Mouse (Mus musculus): ENCODE data around the gene Ptger1. TPM values are rescaled to one million over a fixed set of nuclear protein-coding genes. Genes with fewer than 3 reads are reported as not detected.

Gene Ptger1
- polyA plus RNA-seq, 2 experiments, result 0.18 to 0.19 TPM

DNA sequence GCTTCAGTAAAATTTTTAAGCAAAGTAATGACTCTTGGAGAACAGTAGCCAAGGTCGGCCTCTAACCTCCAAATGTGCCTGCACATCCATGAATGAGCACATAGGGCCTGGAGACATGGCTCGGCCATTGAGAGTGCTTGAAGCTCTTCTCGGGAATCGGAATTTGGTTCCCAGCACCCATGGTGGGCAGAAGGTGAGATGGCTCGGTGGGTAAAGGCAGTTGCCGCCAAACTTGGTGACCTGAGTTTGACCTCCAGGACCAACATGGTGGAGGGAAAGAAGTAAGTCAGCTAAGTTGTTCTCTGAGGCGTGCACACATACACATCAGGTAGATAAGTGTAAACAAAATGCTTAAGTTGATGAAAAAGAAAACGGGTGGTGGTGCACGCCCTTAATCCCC is 10.4 kb upstream of the Ptger1 start:
- 75% methylated on average over 9 of the region's 9 CpGs for WGBS (ENCODE audit: insufficient replicate concordance)
- ATAC-seq (ENCODE audit: insufficient read depth) (no peak), DNase-seq (ENCODE audit: low read depth in 3 of 3, low spot score in 3 of 3) (no peak)
- Histone ChIP-seq H3K9ac (replicated peaks) (no peak overlapping the region), H3K27me3 (ENCODE audit: control insufficient read depth, insufficient read depth, low read length) (no peaks in the 10 kb centered on the region), H3K36me3 (replicated peaks; ENCODE audit: control insufficient read depth, insufficient read depth, low read depth) (no peaks in the 10 kb centered on the region), H3K4me3 (ENCODE audit: insufficient read depth in 1 of 2, low read depth in 2 of 2, low read length in 2 of 2) (no peak overlapping the region), H3K9me3 (ENCODE audit: control insufficient read depth, low read length) (no peaks in the 10 kb centered on the region), H3K4me2 (ENCODE audit: low read depth) (no peak overlapping the region), H3K27ac (no peak overlapping the region), H3K4me1 (replicated peaks; ENCODE audit: control insufficient read depth in 2 of 2, insufficient read depth in 2 of 2, low read length in 1 of 2) (peaks cover 17 to 36% of the 10 kb centered on the region in 2 experiments)
- TF ChIP-seq EP300 (IDR thresholded peaks at IDR 0.05; ENCODE audit: low read depth) (no peak), CTCF (IDR thresholded peaks at IDR 0.05; ENCODE audit: low read depth) (no peak)

GRCm38 (mm10) chr8:83656484-83657246 is 9.8 kb upstream of the Ptger1 start:
- peak in 1 of 3 experiments; percentile 56 for DNase-seq (ENCODE audit: low read depth in 3 of 3, low spot score in 3 of 3)
- no peaks in the 10 kb centered on the region for H3K27me3 ChIP-seq (ENCODE audit: control insufficient read depth, insufficient read depth, low read length)
- peak; percentile 16; the same call in 1 of the 2 replicates for ATAC-seq (ENCODE audit: insufficient read depth)
- WGBS (ENCODE audit: insufficient replicate concordance), result 37% methylated on average over 13 of the region's 13 CpGs
- H3K4me2 ChIP-seq (ENCODE audit: low read depth), result peak overlapping the region; percentile 26
- TF ChIP-seq CTCF (IDR thresholded peaks at IDR 0.05; ENCODE audit: low read depth) (peak; percentile 87), EP300 (IDR thresholded peaks at IDR 0.05; ENCODE audit: low read depth) (peak; percentile 40)
- no peaks in the 10 kb centered on the region for H3K9me3 ChIP-seq (ENCODE audit: control insufficient read depth, low read length)
- no peaks in the 10 kb centered on the region for H3K36me3 ChIP-seq (replicated peaks; ENCODE audit: control insufficient read depth, insufficient read depth, low read depth)
- 0 out of 2 replicates have a peak overlapping the region, but pooled peaks have one; percentile 16 for H3K9ac ChIP-seq (replicated peaks)
- no peak overlapping the region; the same call in 1 of the 2 replicates for H3K27ac ChIP-seq
- H3K4me3 ChIP-seq (ENCODE audit: insufficient read depth in 1 of 2, low read depth in 2 of 2, low read length in 2 of 2), result no peak overlapping the region
- peaks cover 16 to 35% of the 10 kb centered on the region in 2 experiments for H3K4me1 ChIP-seq (replicated peaks; ENCODE audit: control insufficient read depth in 2 of 2, insufficient read depth in 2 of 2, low read length in 1 of 2)

DNA sequence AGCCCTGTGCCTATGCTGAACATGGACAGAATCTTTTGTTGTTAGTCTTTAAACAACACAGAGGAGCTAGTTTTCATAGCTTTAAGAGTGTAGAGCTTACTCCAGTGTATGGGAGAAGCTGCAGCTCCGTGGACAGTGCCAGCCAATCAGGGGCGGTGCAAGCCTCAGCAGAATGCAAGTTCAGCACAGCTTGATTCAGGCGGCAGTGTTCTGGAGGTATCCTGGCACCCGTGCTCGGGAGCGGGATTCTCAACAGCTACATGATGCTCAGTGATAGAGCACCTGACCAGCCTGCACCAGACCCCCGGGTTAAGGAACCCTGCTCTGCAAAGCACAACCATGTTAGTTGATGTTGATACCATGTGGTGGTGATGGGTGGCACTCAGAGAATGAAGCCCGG is 5.9 kb upstream of the Ptger1 start:
- Histone ChIP-seq H3K4me3 (ENCODE audit: insufficient read depth in 1 of 2, low read depth in 2 of 2, low read length in 2 of 2) (no peak overlapping the region), H3K27me3 (ENCODE audit: control insufficient read depth, insufficient read depth, low read length) (no peaks in the 10 kb centered on the region), H3K4me1 (replicated peaks; ENCODE audit: control insufficient read depth in 2 of 2, insufficient read depth in 2 of 2, low read length in 1 of 2) (peaks cover 8 to 17% of the 10 kb centered on the region in 2 experiments), H3K9ac (replicated peaks) (no peak overlapping the region), H3K9me3 (ENCODE audit: control insufficient read depth, low read length) (no peaks in the 10 kb centered on the region), H3K4me2 (ENCODE audit: low read depth) (no peak overlapping the region), H3K27ac (no peak overlapping the region), H3K36me3 (replicated peaks; ENCODE audit: control insufficient read depth, insufficient read depth, low read depth) (no peaks in the 10 kb centered on the region)
- ATAC-seq (ENCODE audit: insufficient read depth) (no peak), DNase-seq (ENCODE audit: low read depth in 3 of 3, low spot score in 3 of 3) (no peak)
- 36% methylated on average over 8 of the region's 8 CpGs for WGBS (ENCODE audit: insufficient replicate concordance)
- no peak for TF ChIP-seq CTCF (IDR thresholded peaks at IDR 0.05; ENCODE audit: low read depth)
- no peak for TF ChIP-seq EP300 (IDR thresholded peaks at IDR 0.05; ENCODE audit: low read depth)

GRCm38 (mm10) chr8:83660995-83661680 is 5.3 kb upstream of the Ptger1 start:
- no peak overlapping the region for H3K4me3 ChIP-seq (ENCODE audit: insufficient read depth in 1 of 2, low read depth in 2 of 2, low read length in 2 of 2)
- no peaks in the 10 kb centered on the region for H3K9me3 ChIP-seq (ENCODE audit: control insufficient read depth, low read length)
- no peak overlapping the region for H3K9ac ChIP-seq (replicated peaks)
- no peak overlapping the region for H3K27ac ChIP-seq
- no peaks in the 10 kb centered on the region for H3K27me3 ChIP-seq (ENCODE audit: control insufficient read depth, insufficient read depth, low read length)
- 40% methylated on average over 22 of the region's 22 CpGs for WGBS (ENCODE audit: insufficient replicate concordance)
- DNase-seq (ENCODE audit: low read depth in 3 of 3, low spot score in 3 of 3), result no peak
- ATAC-seq (ENCODE audit: insufficient read depth), result no peak
- H3K4me2 ChIP-seq (ENCODE audit: low read depth), result peak overlapping the region; percentile 6; the same call in 1 of the 2 replicates
- H3K36me3 ChIP-seq (replicated peaks; ENCODE audit: control insufficient read depth, insufficient read depth, low read depth), result no peaks in the 10 kb centered on the region
- H3K4me1 ChIP-seq (replicated peaks; ENCODE audit: control insufficient read depth in 2 of 2, insufficient read depth in 2 of 2, low read length in 1 of 2), result peaks cover 8 to 12% of the 10 kb centered on the region in 2 experiments
- TF ChIP-seq CTCF (IDR thresholded peaks at IDR 0.05; ENCODE audit: low read depth), result no peak
- no peak for TF ChIP-seq EP300 (IDR thresholded peaks at IDR 0.05; ENCODE audit: low read depth)

GRCm38 (mm10) chr8:83662421-83662826 is 4.1 kb upstream of the Ptger1 start:
- Histone ChIP-seq H3K36me3 (replicated peaks; ENCODE audit: control insufficient read depth, insufficient read depth, low read depth) (no peaks in the 10 kb centered on the region), H3K4me2 (ENCODE audit: low read depth) (no peak overlapping the region), H3K9me3 (ENCODE audit: control insufficient read depth, low read length) (no peaks in the 10 kb centered on the region), H3K4me1 (replicated peaks; ENCODE audit: control insufficient read depth in 2 of 2, insufficient read depth in 2 of 2, low read length in 1 of 2) (no peaks in the 10 kb centered on the region; a peak in 2 of 4 replicates), H3K27ac (no peak overlapping the region), H3K27me3 (ENCODE audit: control insufficient read depth, insufficient read depth, low read length) (no peaks in the 10 kb centered on the region; the same call in 1 of the 2 replicates), H3K4me3 (ENCODE audit: insufficient read depth in 1 of 2, low read depth in 2 of 2, low read length in 2 of 2) (no peak overlapping the region), H3K9ac (replicated peaks) (no peak overlapping the region)
- TF ChIP-seq CTCF (IDR thresholded peaks at IDR 0.05; ENCODE audit: low read depth) (peak; percentile 99), EP300 (IDR thresholded peaks at IDR 0.05; ENCODE audit: low read depth) (no peak)
- ATAC-seq (ENCODE audit: insufficient read depth), result peak; percentile 51
- peak; percentile 63 to 72 (median 65) for DNase-seq (ENCODE audit: low read depth in 3 of 3, low spot score in 3 of 3)
- 2% methylated on average over 4 of the region's 4 CpGs for WGBS (ENCODE audit: insufficient replicate concordance)
